Mouse (Mus musculus) right cerebral cortex, postnatal 4 days (tissue): ENCODE measurements around the gene Armcx5.
"Not testable (repeated sequence)": the region's sequence is repeated elsewhere in the genome, so short reads cannot be mapped to it uniquely, and the experiment has no call there.

Experiments
- DNase-seq: peaks from one replicate; pipeline ENCODE4 v3.0.0-alpha.2; 2022

Armcx5 gene

DNA sequence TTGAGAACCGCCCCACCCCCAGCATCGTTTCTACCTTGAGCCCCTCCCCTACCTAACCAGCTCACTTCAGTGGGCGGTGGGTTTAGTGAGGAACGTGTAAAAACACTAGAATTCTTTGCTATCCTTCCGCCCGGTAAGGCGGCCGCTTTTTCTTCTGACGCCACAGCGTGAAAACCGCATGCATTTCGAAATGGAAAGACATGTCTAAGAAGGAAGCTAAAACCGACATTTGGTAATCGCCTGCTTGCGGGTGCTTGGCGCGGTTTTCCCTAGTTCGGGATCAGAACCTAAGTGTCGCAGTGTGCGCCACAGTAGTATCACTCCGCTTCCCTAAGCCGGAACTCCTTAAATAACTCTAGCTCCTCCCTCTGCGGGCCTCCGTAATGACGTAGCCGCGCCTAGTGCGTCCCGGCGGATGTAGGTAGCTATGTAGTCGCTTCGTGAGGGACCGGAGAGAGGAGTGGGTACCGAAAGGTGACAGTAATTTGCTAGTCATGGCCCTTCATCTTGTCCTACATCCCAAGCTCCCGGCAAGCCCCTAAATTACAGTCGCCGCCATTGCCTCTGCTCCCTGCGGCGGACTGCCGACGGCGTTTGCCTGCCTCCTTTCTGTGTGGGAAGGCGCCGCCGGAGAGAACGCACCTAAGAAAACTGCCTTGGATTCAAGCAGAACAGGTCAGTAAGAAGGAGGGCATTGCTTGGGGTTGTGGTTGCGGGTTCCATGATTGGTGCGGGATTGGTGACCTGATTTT lies at the start of gene Armcx5, which contains the start of gene Gprasp1:
TSS of gene Armcx5 (plus strand) at position 430 of the 752 bp plus-strand sequence.
TSS of gene Gprasp1 (plus strand) at position 430 of the 752 bp plus-strand sequence.
- DNase-seq = peak; percentile 72

DNA sequence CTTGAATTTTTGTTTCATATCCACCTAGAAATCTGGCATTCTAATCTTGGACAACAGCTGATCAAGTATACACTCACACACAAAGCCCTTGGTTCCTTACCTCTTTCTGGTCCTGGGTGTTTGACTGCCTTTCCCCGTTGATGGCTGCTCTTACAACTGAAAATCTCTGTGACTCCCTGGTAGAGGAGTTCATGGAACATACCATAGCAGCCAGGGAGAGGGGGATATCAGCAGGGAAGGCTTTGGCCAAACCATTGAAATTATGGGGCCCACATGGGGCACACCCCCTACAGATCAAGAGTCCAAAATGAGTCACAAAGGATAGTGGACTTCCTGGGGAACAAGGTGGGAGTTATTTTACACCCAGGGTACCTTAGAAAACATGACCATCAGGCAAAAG lies 48.9 kb upstream of the Armcx5 start, which contains the start of gene Tcp11x2:
TSS of gene Tcp11x2 (minus strand) at position 158 of the 400 bp plus-strand sequence.
- DNase-seq = no peak

DNA sequence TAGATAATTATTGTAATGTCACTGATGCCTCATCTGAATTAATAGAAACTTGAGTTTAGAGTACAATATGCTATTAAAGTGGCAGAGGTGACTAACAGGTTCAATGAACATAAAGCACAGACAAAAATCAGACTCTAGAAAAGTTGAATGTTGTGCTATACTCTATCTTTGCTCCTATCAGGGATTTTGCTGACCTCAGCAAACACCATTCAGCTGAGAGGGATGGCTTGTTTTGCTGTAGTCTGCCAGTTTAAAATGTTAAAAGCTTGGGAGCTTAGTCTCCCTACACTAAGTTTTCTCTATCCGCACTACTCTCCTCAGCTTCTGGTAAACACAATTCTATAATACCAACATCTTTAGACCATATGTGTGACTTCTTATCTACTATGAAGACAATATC lies 39.4 kb upstream of the Armcx5 start:
- no peak for DNase-seq

DNA sequence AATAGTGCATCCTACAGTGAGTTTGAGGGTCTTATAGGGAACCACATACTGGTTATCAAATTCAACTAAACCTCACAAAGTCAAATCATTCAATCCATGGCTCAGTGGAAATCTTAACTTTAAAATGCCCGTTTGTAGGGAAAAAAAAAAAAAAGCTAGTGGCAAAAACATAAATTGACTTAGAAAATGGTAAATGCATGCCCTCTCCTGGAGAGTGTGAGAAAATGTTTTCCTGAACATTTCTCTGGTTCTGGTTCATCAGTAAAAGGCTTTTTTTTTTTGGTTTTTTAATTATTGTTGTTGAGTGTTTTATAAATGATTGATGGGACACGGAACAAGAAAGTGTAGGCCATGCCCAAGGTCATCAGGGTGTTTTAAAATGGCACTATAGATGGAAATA lies 38.2 kb upstream of the Armcx5 start:
- no peak for DNase-seq

DNA sequence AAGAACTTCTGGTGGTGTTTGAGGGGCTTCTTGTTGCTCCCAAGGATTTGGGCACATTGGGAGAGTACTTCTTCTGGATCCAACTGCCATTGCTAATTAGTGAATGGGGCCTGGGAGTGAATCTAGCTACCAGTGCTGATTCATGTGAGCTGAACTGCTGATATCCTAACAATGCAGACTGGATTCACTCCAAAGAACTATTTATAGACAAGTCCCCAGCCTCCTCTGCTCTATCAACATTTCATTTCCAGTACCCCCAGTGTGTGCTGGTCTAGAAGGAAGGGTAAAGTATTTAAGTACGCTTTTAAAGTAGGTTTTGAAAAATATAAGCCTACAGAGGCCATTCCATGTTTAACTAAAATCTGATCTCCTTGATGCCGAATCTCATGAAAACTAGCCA lies 29.7 kb upstream of the Armcx5 start:
- DNase-seq = no peak

DNA sequence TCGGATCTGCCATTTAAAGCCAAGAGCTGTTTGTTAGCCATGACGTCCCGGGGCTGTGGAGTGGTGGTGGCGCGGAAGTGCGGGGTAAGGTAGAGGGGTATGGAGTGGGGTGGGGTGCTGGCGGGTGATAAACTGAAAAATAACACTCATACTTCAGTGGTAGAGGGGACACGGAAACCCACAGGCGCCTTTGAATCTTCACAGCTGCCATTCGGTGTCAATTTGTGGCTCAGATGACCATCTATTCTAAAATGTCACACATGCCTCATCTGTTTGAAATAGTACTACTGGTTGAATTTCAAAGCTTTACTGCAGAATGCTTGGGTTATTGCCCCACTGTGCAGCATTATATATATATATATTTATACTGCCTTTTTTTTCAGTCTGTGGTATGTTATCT lies 17.4 kb upstream of the Armcx5 start, which contains the start of gene Tmsb15a:
TSS of gene Tmsb15a (minus strand) at position 101 of the 400 bp plus-strand sequence.
- DNase-seq = no peak

DNA sequence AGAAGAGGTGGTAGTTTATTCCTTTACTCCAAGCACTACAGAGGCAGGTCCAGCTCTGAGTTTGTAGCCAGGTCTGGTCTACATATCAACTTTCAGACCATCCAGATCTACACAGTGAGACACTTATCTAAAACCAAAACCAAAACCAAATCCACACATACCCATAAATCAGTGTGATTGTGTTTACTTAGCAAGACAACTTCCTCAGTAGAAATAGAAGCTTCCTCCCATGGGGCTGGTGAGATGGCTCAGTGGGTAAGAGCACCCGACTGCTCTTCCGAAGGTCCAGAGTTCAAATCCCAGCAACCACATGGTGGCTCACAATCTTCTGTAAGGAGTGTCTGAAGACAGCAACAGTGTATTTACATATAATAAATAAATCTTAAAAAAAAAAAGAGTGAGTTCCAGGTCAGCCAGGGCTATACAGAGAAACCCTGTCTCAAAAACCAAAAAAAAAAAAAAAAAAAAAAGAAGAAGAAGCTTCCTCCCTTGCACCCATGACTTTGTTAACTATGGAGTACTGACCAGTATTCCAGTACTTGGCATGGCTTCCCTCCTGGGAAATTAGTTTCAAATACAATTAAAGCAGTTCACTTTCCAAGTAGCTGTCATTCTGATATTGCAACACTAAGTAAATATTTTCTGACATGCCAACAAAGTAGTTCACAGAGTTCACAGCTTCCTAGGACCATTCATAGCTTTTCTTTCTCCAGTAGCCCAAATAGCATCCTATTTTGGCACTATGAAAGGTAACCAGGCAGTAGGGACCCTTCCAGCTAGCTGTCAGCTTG lies 3.6 kb upstream of the Armcx5 start:
- DNase-seq = no peak

DNA sequence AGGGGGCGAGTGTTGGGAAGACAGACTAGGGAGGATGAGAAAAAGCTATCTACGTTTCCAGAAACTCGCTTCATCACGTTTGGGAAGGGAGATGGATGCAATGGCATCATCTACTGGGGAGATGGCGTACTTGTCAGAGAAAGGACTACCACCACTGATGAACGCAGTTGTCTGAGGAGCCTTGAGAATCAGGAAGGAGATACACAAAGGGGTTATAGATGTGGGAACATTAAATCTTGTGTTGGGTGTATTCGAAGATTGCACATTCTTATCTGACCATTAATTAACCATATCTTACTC lies 473 bp downstream of the Armcx5 start:
- no peak for DNase-seq

DNA sequence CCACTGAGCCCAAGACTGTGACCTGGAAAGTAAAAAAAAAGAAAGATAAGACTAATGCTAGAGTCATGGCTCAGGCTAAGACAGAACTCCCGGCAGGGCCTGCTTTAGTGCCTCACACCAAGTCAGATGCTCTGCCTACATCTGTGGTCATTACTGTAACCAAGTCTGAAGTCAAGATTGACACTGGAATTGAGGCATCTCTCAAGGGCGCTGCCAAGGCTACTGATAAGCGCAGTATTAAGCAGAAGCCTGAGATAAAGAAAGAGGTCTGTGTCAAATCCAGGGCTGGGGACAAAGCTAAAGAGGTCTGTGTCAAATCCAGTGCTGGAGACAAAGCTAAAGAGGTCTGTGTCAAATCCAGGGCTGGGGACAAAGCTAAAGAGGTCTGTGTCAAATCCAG lies 2.8 kb downstream of the Armcx5 start:
- not testable (repeated sequence) for DNase-seq

DNA sequence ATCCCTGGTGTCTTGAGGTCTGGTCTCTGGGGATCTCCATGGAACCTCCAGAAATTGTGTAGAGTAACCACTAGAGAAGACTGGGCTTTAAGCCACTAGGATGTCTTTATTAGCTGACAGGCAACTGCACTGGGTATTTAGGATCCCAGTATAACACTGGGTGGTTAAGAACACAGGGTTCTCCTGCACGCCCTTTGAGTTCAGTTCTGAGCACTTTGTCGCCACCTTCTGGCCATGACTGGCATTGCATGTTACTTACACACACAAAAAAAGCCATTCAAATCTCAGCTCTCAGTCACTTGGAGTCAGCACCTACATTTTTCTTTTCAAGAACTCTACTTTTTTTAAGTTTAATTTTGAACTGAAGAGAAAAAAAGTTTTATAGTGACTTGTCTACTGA lies 10.3 kb downstream of the Armcx5 start:
- DNase-seq = peak; percentile 80

DNA sequence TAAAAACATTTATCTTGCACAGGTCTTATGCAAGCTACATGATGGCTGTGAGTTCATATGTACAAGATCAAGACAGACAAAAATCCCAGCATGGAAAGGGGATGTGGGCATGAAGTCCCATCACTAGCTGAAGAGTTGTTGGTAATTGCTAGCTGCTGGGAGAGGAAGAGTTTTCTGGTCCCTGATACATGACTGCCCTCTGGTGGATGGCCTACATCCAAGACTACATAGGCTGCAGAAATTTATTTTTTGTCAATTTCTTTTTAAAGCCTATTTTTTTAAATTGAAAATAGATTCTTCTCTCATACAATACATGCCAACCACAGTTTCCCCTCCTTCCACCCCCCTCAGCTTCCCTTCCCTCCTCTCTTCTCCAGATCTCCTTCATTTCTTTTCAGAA lies 19.2 kb downstream of the Armcx5 start:
- peak; percentile 41 for DNase-seq

DNA sequence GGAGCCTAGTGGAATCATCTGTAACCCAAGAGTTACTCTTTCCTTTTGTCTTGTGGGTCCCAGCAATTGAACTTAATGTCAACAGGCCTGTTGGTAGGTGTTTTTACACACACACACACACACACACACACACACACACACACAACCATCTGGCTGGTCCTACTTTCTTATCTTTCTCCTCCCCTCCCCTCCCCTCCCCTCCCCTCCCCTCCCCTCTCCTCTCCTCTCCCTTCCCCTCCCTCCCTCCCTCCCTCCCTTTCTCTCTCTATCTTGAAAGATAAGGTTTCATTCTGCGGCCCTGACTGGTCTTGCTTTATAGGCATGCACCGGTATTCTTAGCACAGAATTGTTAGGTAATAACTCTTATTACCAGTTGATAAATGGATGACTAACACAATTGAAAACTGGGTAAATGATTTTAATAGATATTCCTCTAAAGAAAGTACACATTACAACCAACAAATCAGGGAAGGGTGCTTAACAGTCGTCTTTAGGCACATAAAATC lies 25.6 kb downstream of the Armcx5 start:
- DNase-seq = no peak

DNA sequence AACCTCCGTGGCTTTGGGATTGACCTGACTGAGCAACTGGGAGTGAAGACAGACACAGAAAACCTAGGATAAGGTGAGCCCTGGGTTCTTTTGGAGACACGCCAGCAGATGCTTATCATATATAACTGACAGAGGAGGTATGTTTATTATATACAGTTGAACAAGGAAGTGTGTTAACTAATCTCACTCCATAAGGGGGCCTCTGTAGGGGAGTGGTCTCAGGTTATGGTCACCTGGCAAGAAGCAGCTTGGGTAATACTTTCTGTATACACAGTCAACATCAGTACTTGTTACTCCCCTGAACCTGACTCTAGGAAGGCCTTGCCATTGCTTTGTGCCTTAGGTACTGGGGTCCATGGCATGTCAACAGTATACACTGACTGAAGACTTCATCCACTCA lies 26.0 kb downstream of the Armcx5 start:
- no peak for DNase-seq

DNA sequence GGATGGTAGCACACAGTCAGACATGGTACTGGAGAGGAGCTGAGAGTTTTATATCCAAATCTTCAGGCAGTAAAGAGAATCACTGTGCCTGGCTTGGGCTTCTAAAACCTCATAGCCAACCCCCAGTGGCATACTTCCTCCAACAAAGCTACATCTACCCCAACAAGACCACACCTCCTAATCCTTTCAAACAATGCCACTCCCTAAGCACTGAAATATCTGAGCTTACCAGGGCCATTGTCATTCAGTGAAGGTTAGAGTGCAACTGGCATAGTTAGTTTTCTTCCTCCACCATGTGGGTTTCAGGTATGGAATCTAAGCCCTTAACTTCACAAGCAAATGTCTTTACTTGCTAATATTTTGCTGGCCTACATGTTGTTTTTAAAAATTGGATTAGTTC lies 49.0 kb downstream of the Armcx5 start:
- no peak for DNase-seq

DNA sequence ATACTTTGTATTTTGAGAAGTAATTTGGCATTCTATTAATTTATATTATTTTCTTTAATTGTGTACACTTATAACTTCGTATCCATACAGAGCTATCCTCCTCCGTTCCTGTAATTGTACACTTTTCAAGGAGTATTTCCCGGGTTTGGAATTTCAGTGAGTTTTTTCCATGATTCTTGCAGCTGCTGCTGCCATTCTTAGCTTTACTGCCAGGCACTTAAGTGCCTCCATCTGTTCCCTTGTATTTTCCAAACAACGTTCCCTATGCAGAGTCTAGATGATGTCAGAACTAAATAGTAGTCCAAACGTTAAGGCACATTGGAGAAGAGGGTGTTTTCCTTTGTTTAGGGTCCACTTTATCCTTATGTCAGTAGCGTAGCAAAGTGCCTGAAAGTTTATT lies 49.8 kb downstream of the Armcx5 start:
- DNase-seq = no peak

DNA sequence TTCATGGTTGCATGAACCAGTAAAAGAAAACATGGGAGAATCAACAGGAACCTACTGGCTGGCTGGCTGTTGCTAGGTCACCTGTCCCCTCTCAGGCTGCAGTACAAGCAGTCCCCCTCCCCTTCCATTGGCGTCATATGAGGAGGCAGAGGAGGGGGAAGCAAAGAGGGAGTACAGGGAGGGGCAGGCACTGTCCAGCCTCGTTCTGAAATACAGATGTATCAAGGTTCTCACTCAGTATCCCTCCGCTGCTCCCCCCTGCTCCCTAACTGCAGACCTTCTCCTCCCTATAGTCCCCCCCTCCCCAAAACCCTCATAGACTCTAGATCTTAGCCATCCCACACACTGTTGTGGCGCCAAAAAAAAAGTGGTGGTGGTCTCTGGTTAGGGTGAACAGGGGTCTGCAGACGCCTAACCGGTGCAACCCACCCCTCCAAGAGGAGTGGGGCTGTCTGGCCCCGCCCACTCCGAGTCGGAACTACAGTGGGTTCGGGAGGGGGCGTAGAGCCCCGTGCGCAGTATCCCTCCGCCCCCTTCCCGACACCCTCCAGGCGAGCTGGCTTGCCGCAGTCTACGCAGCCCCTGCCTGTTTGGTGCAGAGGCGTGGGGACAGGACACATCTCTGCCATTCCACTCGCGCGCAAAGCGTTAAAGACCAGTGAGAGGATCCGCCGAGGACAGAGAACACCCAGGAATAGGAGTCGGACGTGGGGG lies 53.2 kb downstream of the Armcx5 start:
- peak; percentile 72 for DNase-seq

DNA sequence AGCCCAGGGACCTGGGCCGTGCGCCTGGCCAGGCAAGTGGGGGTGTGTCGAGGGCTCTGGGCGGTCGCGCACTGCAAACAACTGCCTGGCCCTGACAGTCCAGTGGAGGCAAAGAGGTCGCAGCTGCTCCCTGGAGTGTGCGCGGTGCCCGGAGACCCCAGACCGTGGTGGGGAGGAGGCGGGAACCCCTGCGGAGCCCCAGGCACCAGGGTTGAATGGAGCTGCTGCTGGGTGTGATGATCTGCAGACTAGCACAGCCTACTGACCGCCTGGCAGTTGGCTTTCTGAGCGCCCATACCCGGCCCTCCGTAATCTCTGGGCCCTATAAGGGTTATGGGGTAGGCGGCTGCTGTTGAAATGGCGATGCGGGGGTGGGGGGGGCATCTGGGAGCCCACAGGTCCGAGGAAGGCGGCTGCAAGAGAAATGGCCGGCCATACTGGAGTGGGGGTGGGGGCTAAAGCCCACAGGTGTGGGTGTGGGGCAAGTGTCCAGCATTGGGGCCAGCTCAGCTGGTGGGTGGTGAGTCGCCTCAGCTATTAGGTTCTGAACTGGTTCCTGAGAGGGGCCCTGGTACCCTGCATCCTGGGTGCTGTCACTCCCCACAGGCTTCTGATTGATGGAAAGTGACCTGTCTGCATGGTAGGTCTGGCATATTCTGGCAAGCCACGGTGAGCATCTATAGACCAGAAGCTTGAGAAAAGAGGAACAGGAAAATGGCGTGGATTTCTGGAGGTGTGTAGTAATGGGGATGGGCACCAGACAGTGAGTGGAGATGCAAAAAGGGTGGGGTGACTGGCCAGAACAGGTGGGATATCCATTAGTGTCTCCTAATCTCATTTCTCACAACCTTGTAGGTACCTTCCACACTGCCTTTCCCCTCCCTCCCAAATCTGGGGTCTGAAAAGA lies 54.0 kb downstream of the Armcx5 start:
- peak; percentile 27 for DNase-seq
